Mouse (Mus musculus): Measurements from ENCODE around the gene C730034F03Rik. TPM values are rescaled to one million over a fixed set of nuclear protein-coding genes. Genes with fewer than 3 reads are reported as not detected.

C730034F03Rik gene
- polyA plus RNA-seq, 1 experiment from 2014 or later = 4.6 TPM

DNA sequence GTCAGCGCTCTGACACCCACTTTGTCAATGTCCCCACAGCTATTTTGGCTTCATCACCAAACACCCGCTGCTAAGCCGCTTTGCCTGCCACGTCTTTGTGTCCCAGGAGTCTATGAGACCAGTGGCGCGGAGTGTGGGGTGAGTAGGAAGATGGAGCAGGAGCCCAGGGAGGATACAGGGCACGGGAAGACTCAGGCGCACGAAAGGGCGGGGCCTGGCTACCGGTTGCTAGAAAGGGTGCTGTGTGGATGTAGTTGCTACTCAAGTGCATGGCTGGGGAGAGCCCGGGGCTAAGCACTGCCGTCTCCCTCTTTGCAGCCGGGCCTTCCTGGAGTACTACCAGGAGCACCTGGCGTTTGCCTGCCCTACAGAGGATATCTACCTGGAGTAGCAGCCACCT lies 31.9 kb downstream of the C730034F03Rik start:
- no peak overlapping the region for H3K4me2 ChIP-seq (ENCODE audit: low read length)
- no peak overlapping the region for H3K9ac ChIP-seq (replicated peaks; ENCODE audit: low read length)
- H3K36me3 ChIP-seq (ENCODE audit: control insufficient read depth, insufficient read depth, low read length) = peaks cover 72% of the 10 kb centered on the region
- H3K4me1 ChIP-seq (ENCODE audit: control insufficient read depth, insufficient read depth, low read length) = peaks cover 4% of the 10 kb centered on the region
- H3K27me3 ChIP-seq (ENCODE audit: control insufficient read depth, insufficient read depth, low read length) = no peaks in the 10 kb centered on the region
- WGBS = 85% methylated on average over 15 of the region's 15 CpGs
- H3K4me3 ChIP-seq (replicated peaks; ENCODE audit: low read depth, low read length) = no peak overlapping the region
- DNase-seq (no peak), ATAC-seq (ENCODE audit: low FRiP score, low TSS enrichment) (no peak)
- no peak overlapping the region for H3K27ac ChIP-seq (replicated peaks; ENCODE audit: low read depth, low read length)
- no peaks in the 10 kb centered on the region for H3K9me3 ChIP-seq (ENCODE audit: control insufficient read depth, low read length)

DNA sequence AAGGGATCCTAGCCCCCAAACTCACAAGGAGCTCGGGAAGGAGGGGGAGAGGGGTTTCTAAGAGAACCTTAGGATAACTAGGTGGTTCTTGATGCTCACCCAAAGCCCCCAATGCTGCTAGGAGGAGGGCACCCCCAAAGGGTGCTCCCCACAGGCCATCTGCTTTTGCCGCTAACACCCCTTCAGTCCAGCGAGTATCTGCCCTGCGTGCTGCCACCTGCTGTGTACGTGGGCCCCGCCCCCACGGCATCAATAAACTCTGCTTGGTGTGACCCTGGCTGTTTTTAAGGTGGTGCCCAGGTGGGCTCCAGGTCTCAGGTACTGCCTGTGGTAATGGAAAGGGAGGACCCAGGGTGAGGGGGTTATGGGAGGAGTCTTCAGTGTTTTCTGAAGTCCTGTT lies 32.8 kb downstream of the C730034F03Rik start:
- H3K36me3 ChIP-seq (ENCODE audit: control insufficient read depth, insufficient read depth, low read length) = peaks cover 63% of the 10 kb centered on the region
- 83% methylated on average over 7 of the region's 7 CpGs for WGBS
- no peak overlapping the region for H3K4me2 ChIP-seq (ENCODE audit: low read length)

DNA sequence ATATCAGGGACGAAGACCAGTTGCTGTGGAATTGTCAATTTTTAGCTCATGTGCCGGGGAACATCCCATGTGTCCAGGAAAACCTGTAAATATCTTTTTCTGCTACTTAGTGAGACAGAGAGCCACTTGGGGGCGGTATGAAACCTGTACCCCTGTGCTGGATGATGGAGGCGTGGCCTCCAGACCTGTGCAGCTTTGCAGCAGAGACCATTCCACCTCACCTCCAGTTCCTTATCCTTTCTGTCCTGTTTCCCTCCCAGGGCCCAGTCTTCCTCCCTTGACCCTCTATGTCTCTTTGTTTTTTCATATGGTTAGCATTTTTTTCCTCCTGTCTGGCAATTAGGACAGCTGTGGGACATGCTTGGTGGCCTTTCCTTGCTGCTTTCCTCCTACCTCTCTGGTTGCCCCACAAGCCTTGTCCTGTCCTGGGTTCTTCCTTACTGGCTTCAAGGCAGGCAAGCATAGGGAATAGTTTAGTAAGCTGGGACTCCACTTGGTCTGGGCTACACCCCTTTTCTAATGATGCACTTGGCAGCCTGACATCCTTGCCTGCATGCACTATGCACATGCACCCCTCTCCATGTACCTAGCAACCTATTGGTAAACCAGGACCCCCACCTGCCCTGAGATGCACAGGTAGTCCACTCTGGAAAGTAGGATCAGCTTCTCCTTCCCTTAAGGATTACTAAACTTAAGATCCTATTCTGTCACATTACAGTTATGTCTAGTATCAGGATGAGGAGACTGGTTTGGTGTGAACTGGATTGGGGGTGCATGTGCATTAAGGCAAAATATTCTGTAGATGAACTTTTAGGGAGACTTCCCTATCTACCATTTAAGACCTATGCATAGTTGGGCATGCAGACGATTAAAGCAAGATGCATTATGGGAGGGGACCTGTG lies 34.2 kb downstream of the C730034F03Rik start:
- H3K27me3 ChIP-seq (ENCODE audit: control insufficient read depth, insufficient read depth, low read length) = no peaks in the 10 kb centered on the region
- H3K4me3 ChIP-seq (replicated peaks; ENCODE audit: low read depth, low read length) = no peak overlapping the region
- no peak overlapping the region for H3K9ac ChIP-seq (replicated peaks; ENCODE audit: low read length)
- peaks cover 49% of the 10 kb centered on the region for H3K36me3 ChIP-seq (ENCODE audit: control insufficient read depth, insufficient read depth, low read length)
- DNase-seq (no peak), ATAC-seq (ENCODE audit: low FRiP score, low TSS enrichment) (no peak)
- H3K4me2 ChIP-seq (ENCODE audit: low read length) = no peak overlapping the region
- H3K9me3 ChIP-seq (ENCODE audit: control insufficient read depth, low read length) = no peaks in the 10 kb centered on the region
- WGBS = 73% methylated on average over 5 of the region's 5 CpGs
- no peak overlapping the region for H3K27ac ChIP-seq (replicated peaks; ENCODE audit: low read depth, low read length)
- H3K4me1 ChIP-seq (ENCODE audit: control insufficient read depth, insufficient read depth, low read length) = peaks cover 4% of the 10 kb centered on the region

More for the DNA sequence above, 32.8 kb downstream of the C730034F03Rik start:
- ATAC-seq (ENCODE audit: low FRiP score, low TSS enrichment) (no peak), DNase-seq (no peak)
- Histone ChIP-seq H3K27me3 (ENCODE audit: control insufficient read depth, insufficient read depth, low read length) (no peaks in the 10 kb centered on the region), H3K4me3 (replicated peaks; ENCODE audit: low read depth, low read length) (no peak overlapping the region), H3K9me3 (ENCODE audit: control insufficient read depth, low read length) (no peaks in the 10 kb centered on the region), H3K4me1 (ENCODE audit: control insufficient read depth, insufficient read depth, low read length) (peaks cover 4% of the 10 kb centered on the region), H3K27ac (replicated peaks; ENCODE audit: low read depth, low read length) (no peak overlapping the region), H3K9ac (replicated peaks; ENCODE audit: low read length) (no peak overlapping the region)

DNA sequence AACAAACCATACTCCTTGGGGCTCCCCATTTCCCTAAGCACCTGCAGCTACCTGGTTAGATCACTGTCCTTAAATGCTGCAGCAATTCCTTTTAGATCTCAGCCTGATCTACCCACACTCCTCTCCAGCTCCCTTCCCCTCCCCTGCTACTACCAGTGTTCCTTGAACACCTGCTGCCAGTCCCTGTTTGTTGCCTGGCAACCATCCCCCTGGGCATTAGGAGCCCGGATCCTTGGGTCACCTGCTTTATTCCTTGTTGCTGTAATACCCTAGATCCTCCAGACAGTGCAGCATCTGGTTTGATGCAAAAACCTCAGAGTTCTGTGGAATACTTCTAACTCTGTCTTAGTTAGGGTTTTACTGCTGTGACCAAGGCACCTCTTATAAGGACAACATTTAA lies 35.7 kb downstream of the C730034F03Rik start:
- Histone ChIP-seq H3K9me3 (ENCODE audit: control insufficient read depth, low read length) (no peaks in the 10 kb centered on the region), H3K36me3 (ENCODE audit: control insufficient read depth, insufficient read depth, low read length) (peaks cover 36% of the 10 kb centered on the region), H3K9ac (replicated peaks; ENCODE audit: low read length) (no peak overlapping the region), H3K4me2 (ENCODE audit: low read length) (no peak overlapping the region), H3K4me1 (ENCODE audit: control insufficient read depth, insufficient read depth, low read length) (peaks cover 4% of the 10 kb centered on the region), H3K27ac (replicated peaks; ENCODE audit: low read depth, low read length) (no peak overlapping the region; the same call in 1 of the 2 replicates), H3K27me3 (ENCODE audit: control insufficient read depth, insufficient read depth, low read length) (no peaks in the 10 kb centered on the region), H3K4me3 (replicated peaks; ENCODE audit: low read depth, low read length) (no peak overlapping the region)
- DNase-seq = peak; percentile 75
- 0% methylated on average over 1 of the region's 1 CpGs for WGBS
- peak; percentile 64; the same call in 1 of the 2 replicates for ATAC-seq (ENCODE audit: low FRiP score, low TSS enrichment)

DNA sequence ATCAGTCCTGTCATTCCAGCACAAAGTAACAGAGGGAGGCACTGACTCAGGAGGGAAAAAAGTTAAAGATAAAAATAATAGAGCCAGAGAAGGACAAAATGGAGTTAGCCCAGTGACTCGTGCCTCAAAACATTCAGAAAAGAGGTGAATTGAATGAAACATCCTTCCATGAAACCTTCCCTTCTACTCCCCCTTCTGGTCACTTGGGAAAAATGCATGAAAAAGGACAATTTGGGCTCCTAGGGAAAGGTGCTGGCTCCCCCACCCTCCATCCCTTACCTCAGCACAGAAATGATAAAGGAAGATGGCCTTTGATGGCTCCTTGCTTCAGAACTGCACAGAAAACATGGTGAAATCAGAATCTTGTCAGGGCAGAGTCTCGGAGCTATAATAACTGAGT lies 39.2 kb downstream of the C730034F03Rik start:
- H3K4me3 ChIP-seq (replicated peaks; ENCODE audit: low read depth, low read length) = no peak overlapping the region
- no peak overlapping the region for H3K4me2 ChIP-seq (ENCODE audit: low read length)
- ATAC-seq (ENCODE audit: low FRiP score, low TSS enrichment) (no peak), DNase-seq (peak; percentile 77)
- no peaks in the 10 kb centered on the region for H3K9me3 ChIP-seq (ENCODE audit: control insufficient read depth, low read length)
- H3K27ac ChIP-seq (replicated peaks; ENCODE audit: low read depth, low read length) = no peak overlapping the region
- peaks cover 4% of the 10 kb centered on the region for H3K4me1 ChIP-seq (ENCODE audit: control insufficient read depth, insufficient read depth, low read length)
- 33% methylated on average over 2 of the region's 2 CpGs for WGBS
- H3K9ac ChIP-seq (replicated peaks; ENCODE audit: low read length) = no peak overlapping the region
- 0 out of 2 replicates have a peak, but pooled peaks cover 2% of the 10 kb centered on the region for H3K36me3 ChIP-seq (ENCODE audit: control insufficient read depth, insufficient read depth, low read length)
- no peaks in the 10 kb centered on the region for H3K27me3 ChIP-seq (ENCODE audit: control insufficient read depth, insufficient read depth, low read length)

DNA sequence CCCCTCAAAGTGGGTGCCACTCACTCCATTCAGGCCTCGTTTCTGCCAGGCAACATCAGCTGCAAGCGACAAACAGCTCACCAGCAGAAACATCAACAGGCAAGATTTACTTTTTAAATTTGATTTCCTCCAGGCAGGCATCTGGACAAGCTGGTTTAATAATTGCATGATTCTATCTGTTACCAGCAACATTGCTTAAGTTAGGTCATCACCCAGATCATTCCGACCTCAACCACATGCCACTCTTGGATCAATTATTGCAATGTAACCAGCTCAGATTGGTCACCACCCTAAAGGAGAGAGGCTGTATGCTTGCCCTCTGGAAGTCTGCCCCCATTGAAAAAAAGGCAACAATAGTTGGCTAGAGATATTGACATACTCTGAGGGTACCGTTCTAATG lies 42.1 kb downstream of the C730034F03Rik start:
- no peak overlapping the region for H3K27ac ChIP-seq (replicated peaks; ENCODE audit: low read depth, low read length)
- 89% methylated on average over 4 of the region's 4 CpGs for WGBS
- H3K9ac ChIP-seq (replicated peaks; ENCODE audit: low read length) = no peak overlapping the region
- ATAC-seq (ENCODE audit: low FRiP score, low TSS enrichment) (no peak), DNase-seq (no peak)
- no peaks in the 10 kb centered on the region for H3K27me3 ChIP-seq (ENCODE audit: control insufficient read depth, insufficient read depth, low read length)
- H3K4me2 ChIP-seq (ENCODE audit: low read length) = no peak overlapping the region
- no peaks in the 10 kb centered on the region for H3K36me3 ChIP-seq (ENCODE audit: control insufficient read depth, insufficient read depth, low read length)
- no peak overlapping the region for H3K4me3 ChIP-seq (replicated peaks; ENCODE audit: low read depth, low read length)
- H3K9me3 ChIP-seq (ENCODE audit: control insufficient read depth, low read length) = no peaks in the 10 kb centered on the region
- peaks cover 8% of the 10 kb centered on the region for H3K4me1 ChIP-seq (ENCODE audit: control insufficient read depth, insufficient read depth, low read length)

DNA sequence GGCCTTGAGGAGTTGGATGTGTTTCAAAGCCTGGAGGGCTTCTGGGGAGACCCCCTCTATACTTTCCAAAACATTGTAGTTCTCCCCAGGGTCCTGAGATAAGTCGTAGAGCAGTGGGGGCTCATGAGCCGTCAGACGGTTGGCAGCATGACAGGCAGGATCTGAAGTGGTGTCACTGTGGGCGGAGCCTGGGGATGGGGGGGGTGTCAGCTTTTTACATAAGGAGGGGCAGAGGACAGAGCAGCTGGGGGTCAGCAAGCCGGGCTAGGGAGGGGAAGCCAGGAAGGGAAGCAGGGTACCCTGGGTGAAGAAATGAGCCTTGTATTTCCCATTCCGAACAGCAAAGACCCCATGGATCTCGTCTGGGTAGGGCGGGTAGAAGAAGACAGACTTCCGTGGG lies 44.0 kb downstream of the C730034F03Rik start:
- no peaks in the 10 kb centered on the region for H3K9me3 ChIP-seq (ENCODE audit: control insufficient read depth, low read length)

DNA sequence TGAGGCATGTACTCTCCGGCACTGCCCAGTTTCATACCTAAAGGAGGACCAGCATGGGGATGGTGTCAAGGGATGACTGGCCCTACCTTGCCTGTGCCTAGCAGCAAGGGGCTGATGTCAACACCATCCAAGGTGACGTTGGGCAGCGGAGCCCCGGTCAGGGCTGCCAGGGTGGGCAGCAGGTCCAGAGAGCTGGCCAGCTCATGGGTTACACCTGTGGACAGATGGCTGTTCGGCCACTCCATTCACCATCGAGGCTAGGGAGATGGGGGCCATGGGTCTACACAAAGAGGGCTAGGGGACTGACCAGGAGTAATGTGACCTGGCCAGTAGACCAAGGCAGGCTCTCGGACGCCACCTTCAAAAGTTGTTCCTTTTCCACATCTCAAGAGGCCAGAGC lies 44.5 kb downstream of the C730034F03Rik start:
- 94% methylated on average over 8 of the region's 8 CpGs for WGBS
- H3K4me3 ChIP-seq (replicated peaks; ENCODE audit: low read depth, low read length) = no peak overlapping the region
- no peak overlapping the region for H3K9ac ChIP-seq (replicated peaks; ENCODE audit: low read length)
- no peak for ATAC-seq (ENCODE audit: low FRiP score, low TSS enrichment)
- no peak overlapping the region for H3K27ac ChIP-seq (replicated peaks; ENCODE audit: low read depth, low read length)
- no peak for DNase-seq
- H3K4me1 ChIP-seq (ENCODE audit: control insufficient read depth, insufficient read depth, low read length) = peaks cover 11% of the 10 kb centered on the region
- H3K36me3 ChIP-seq (ENCODE audit: control insufficient read depth, insufficient read depth, low read length) = no peaks in the 10 kb centered on the region
- H3K4me2 ChIP-seq (ENCODE audit: low read length) = no peak overlapping the region
- H3K9me3 ChIP-seq (ENCODE audit: control insufficient read depth, low read length) = no peaks in the 10 kb centered on the region
- no peaks in the 10 kb centered on the region for H3K27me3 ChIP-seq (ENCODE audit: control insufficient read depth, insufficient read depth, low read length)

More for the DNA sequence above, 44.0 kb downstream of the C730034F03Rik start:
- H3K9ac ChIP-seq (replicated peaks; ENCODE audit: low read length) = no peak overlapping the region
- no peaks in the 10 kb centered on the region for H3K27me3 ChIP-seq (ENCODE audit: control insufficient read depth, insufficient read depth, low read length)
- 78% methylated on average over 9 of the region's 9 CpGs for WGBS
- no peak overlapping the region for H3K27ac ChIP-seq (replicated peaks; ENCODE audit: low read depth, low read length)
- peaks cover 11% of the 10 kb centered on the region for H3K4me1 ChIP-seq (ENCODE audit: control insufficient read depth, insufficient read depth, low read length)
- ATAC-seq (ENCODE audit: low FRiP score, low TSS enrichment) (no peak), DNase-seq (no peak)
- H3K36me3 ChIP-seq (ENCODE audit: control insufficient read depth, insufficient read depth, low read length) = no peaks in the 10 kb centered on the region
- H3K4me2 ChIP-seq (ENCODE audit: low read length) = no peak overlapping the region
- H3K4me3 ChIP-seq (replicated peaks; ENCODE audit: low read depth, low read length) = no peak overlapping the region
